Mouse (Mus musculus): ENCODE measurements at regions not wholly inside any gene's neighbourhood (a gene's known extent, or its start where the extent isn't known, plus 50 kb on each side); places are given as distances from the start of the nearest gene placed in this dataset.

GRCm38 (mm10) chr1:42232716-42233115 lies 462.9 kb upstream of the Pou3f3 start:
- ChIA-PET POLR2A (interaction anchor here (0.6 to 0.8 kb wide), 3 partner anchors 28 to 461 kb away, joined by 3 to 4 read pairs (median 3); no protein-coding TSS in a partner anchor), CTCF (no interaction called here)
- ATAC-seq (no peak), DNase-seq (ENCODE audit: low read depth, low spot score) (no peak)
- TF ChIP-seq CTCF (IDR thresholded peaks at IDR 0.05): no peak
- in situ Hi-C loops (cut with MboI; ENCODE audit: low pct_unique_long_range_greater_than_20kb): loop anchor here (25.0 kb wide), 1 partner anchor 970 kb away; no protein-coding TSS in a partner anchor
- no peaks in the 10 kb centered on the region for H3K27me3 ChIP-seq

- ATAC-seq (no peak), DNase-seq (ENCODE audit: low read depth, low spot score) (no peak)
- no peaks in the 10 kb centered on the region for H3K27me3 ChIP-seq
- TF ChIP-seq CTCF (IDR thresholded peaks at IDR 0.05): no peak
- ChIA-PET POLR2A (interaction anchor here (0.6 kb wide), 1 partner anchor 460 kb away, joined by 3 read pairs; no protein-coding TSS in a partner anchor), CTCF (no interaction called here)
- in situ Hi-C loops (cut with MboI; ENCODE audit: low pct_unique_long_range_greater_than_20kb): loop anchor here (25.0 kb wide), 1 partner anchor 971 kb away; no protein-coding TSS in a partner anchor
Measured at GRCm38 (mm10) chr1:42233289-42233688, 462.3 kb upstream of the Pou3f3 start.

GRCm38 (mm10) chr1:42236466-42237010 lies 459.0 kb upstream of the Pou3f3 start:
- in situ Hi-C loops (cut with MboI; ENCODE audit: low pct_unique_long_range_greater_than_20kb): loop anchor here (25.0 kb wide), 1 partner anchor 974 kb away; no protein-coding TSS in a partner anchor
- CTCF ChIA-PET: no interaction called here
- TF ChIP-seq CTCF (IDR thresholded peaks at IDR 0.05): no peak
- peak; percentile 95 for ATAC-seq
- H3K27me3 ChIP-seq: no peaks in the 10 kb centered on the region
- no peak for DNase-seq (ENCODE audit: low read depth, low spot score)
- POLR2A ChIA-PET: no interaction called here

- ATAC-seq (no peak), DNase-seq (ENCODE audit: low read depth, low spot score) (no peak)
Measured at GRCm38 (mm10) chr1:42238408-42238807, 457.2 kb upstream of the Pou3f3 start.

GRCm38 (mm10) chr1:42241172-42241571 lies 454.4 kb upstream of the Pou3f3 start:
- ATAC-seq (no peak), DNase-seq (ENCODE audit: low read depth, low spot score) (no peak)
- CTCF ChIA-PET: interaction anchor here (1.4 kb wide), 1 partner anchor 450 kb away, joined by 4 read pairs; no protein-coding TSS in a partner anchor
- no peaks in the 10 kb centered on the region for H3K27me3 ChIP-seq
- in situ Hi-C loops (cut with MboI; ENCODE audit: low pct_unique_long_range_greater_than_20kb): loop anchor here (25.0 kb wide), 1 partner anchor 979 kb away; no protein-coding TSS in a partner anchor
- TF ChIP-seq CTCF (IDR thresholded peaks at IDR 0.05): no peak
- POLR2A ChIA-PET: interaction anchor here (1.4 kb wide), 1 partner anchor 9 kb away, joined by 3 read pairs; no protein-coding TSS in a partner anchor

More at GRCm38 (mm10) chr1:42238408-42238807, 457.2 kb upstream of the Pou3f3 start:
- POLR2A ChIA-PET: interaction anchor here (1.3 kb wide), 1 partner anchor 11 kb away, joined by 4 read pairs; no protein-coding TSS in a partner anchor
- peak; percentile 64 for TF ChIP-seq CTCF (IDR thresholded peaks at IDR 0.05)
- H3K27me3 ChIP-seq: no peaks in the 10 kb centered on the region
- CTCF ChIA-PET: interaction anchor here (1.2 to 2.3 kb wide), 2 partner anchors 9 to 10 kb away, joined by 3 to 8 read pairs; no protein-coding TSS in a partner anchor
- in situ Hi-C loops (cut with MboI; ENCODE audit: low pct_unique_long_range_greater_than_20kb): loop anchor here (25.0 kb wide), 1 partner anchor 976 kb away; no protein-coding TSS in a partner anchor

- CTCF ChIA-PET: no interaction called here
- in situ Hi-C loops (cut with MboI; ENCODE audit: low pct_unique_long_range_greater_than_20kb): loop anchor here (25.0 kb wide), 1 partner anchor 979 kb away; no protein-coding TSS in a partner anchor
- DNase-seq (ENCODE audit: low read depth, low spot score): no peak
- TF ChIP-seq CTCF (IDR thresholded peaks at IDR 0.05): no peak
- no peak for ATAC-seq
- no peaks in the 10 kb centered on the region for H3K27me3 ChIP-seq
- POLR2A ChIA-PET: no interaction called here
Measured at GRCm38 (mm10) chr1:42241601-42242220, 453.9 kb upstream of the Pou3f3 start.

GRCm38 (mm10) chr1:42242586-42243457 lies 452.7 kb upstream of the Pou3f3 start:
- DNase-seq (ENCODE audit: low read depth, low spot score): no peak
- CTCF ChIA-PET: no interaction called here
- in situ Hi-C loops (cut with MboI; ENCODE audit: low pct_unique_long_range_greater_than_20kb): loop anchor here (25.0 kb wide), 1 partner anchor 981 kb away; no protein-coding TSS in a partner anchor
- no peaks in the 10 kb centered on the region for H3K27me3 ChIP-seq
- TF ChIP-seq CTCF (IDR thresholded peaks at IDR 0.05): no peak
- POLR2A ChIA-PET: no interaction called here
- no peak for ATAC-seq

- DNase-seq (ENCODE audit: low read depth, low spot score) (no peak), ATAC-seq (no peak)
- H3K27me3 ChIP-seq: no peaks in the 10 kb centered on the region
- no peak for TF ChIP-seq CTCF (IDR thresholded peaks at IDR 0.05)
- POLR2A ChIA-PET: no interaction called here
- in situ Hi-C loops (cut with MboI; ENCODE audit: low pct_unique_long_range_greater_than_20kb): loop anchor here (25.0 kb wide), 1 partner anchor 981 kb away; no protein-coding TSS in a partner anchor
- CTCF ChIA-PET: no interaction called here
Measured at GRCm38 (mm10) chr1:42243458-42243855, 452.1 kb upstream of the Pou3f3 start.

- ChIA-PET POLR2A (no interaction called here), CTCF (no interaction called here)
- no peaks in the 10 kb centered on the region for H3K27me3 ChIP-seq
- no peak for TF ChIP-seq CTCF (IDR thresholded peaks at IDR 0.05)
- in situ Hi-C loops (cut with MboI; ENCODE audit: low pct_unique_long_range_greater_than_20kb): loop anchor here (25.0 kb wide), 1 partner anchor 982 kb away; no protein-coding TSS in a partner anchor
- DNase-seq (ENCODE audit: low read depth, low spot score) (no peak), ATAC-seq (no peak)
Measured at GRCm38 (mm10) chr1:42243878-42244277, 451.7 kb upstream of the Pou3f3 start.

GRCm38 (mm10) chr1:42252386-42252785 lies 443.2 kb upstream of the Pou3f3 start:
- DNase-seq (ENCODE audit: low read depth, low spot score): no peak
- no peaks in the 10 kb centered on the region for H3K27me3 ChIP-seq
- ChIA-PET POLR2A (interaction anchor here (0.6 kb wide), 1 partner anchor 450 kb away, joined by 3 read pairs; no protein-coding TSS in a partner anchor), CTCF (interaction anchor here (1.3 kb wide), 1 partner anchor 435 kb away, joined by 3 read pairs; no protein-coding TSS in a partner anchor)
- TF ChIP-seq CTCF (IDR thresholded peaks at IDR 0.05): no peak
- peak; percentile 17 for ATAC-seq
- in situ Hi-C loops (cut with MboI; ENCODE audit: low pct_unique_long_range_greater_than_20kb): loop anchor here (10.0 kb wide), 1 partner anchor 462 kb away; no protein-coding TSS in a partner anchor

Data from Patski (cell line).